Mouse (Mus musculus) common myeloid progenitor, adult 5-6 weeks (primary cell): ENCODE measurements around the gene Kin. TPM values are rescaled to one million over a fixed set of nuclear protein-coding genes. Genes with fewer than 3 reads are reported as not detected.

Source experiments
- ATAC-seq: replicated peaks from 2 replicates; pipeline ENCODE4 v1.8.0; 2016; ENCODE audit warnings: low read depth, mild to moderate bottlenecking, moderate TSS enrichment, inconsistent platforms; ENCODE audit not compliant: poor library complexity, severe bottlenecking
- total RNA-seq: library from RNA; stranded (forward); fragments of 200-1000, 187-1606 nt; gene quantifications from 2 replicates; pipeline ENCODE4 v1.2.3, GENCODE M21; 2017

Kin gene
- total RNA-seq, 1 experiment from 2014 or later = 34.5 TPM

- ATAC-seq = peak; percentile 94
These were observed 20.8 kb downstream of the Kin start for GRCm38 (mm10) chr2:10101180-10101579.

- ATAC-seq = no peak
These were observed 28.3 kb downstream of the Kin start for GRCm38 (mm10) chr2:10108535-10109189.

GRCm38 (mm10) chr2:10118751-10119150 lies 38.4 kb downstream of the Kin start:
- ATAC-seq = no peak

- ATAC-seq = no peak
These were observed 38.9 kb downstream of the Kin start for GRCm38 (mm10) chr2:10119276-10119675.

- no peak for ATAC-seq
These were observed 41.4 kb downstream of the Kin start for GRCm38 (mm10) chr2:10121826-10122225.

- no peak for ATAC-seq
These were observed 45.7 kb downstream of the Kin start for GRCm38 (mm10) chr2:10126122-10126521.

GRCm38 (mm10) chr2:10127471-10127870 lies 47.1 kb downstream of the Kin start:
- no peak for ATAC-seq

- ATAC-seq = no peak
These were observed 48.2 kb downstream of the Kin start for GRCm38 (mm10) chr2:10128571-10128970.

- ATAC-seq = no peak
These were observed 50.1 kb downstream of the Kin start for GRCm38 (mm10) chr2:10130341-10130990.

- ATAC-seq = no peak
These were observed 50.9 kb downstream of the Kin start, which contains the start of gene Itih2 for GRCm38 (mm10) chr2:10131296-10131695. Itih2 (minus strand) TSS chr2:10131396.

GRCm38 (mm10) chr2:10132128-10132527 lies 51.7 kb downstream of the Kin start:
- no peak for ATAC-seq

- ATAC-seq = no peak
These were observed 53.5 kb downstream of the Kin start for GRCm38 (mm10) chr2:10133941-10134340.

GRCm38 (mm10) chr2:10137320-10137719 lies 56.9 kb downstream of the Kin start:
- no peak for ATAC-seq

GRCm38 (mm10) chr2:10140456-10140855 lies 60.1 kb downstream of the Kin start:
- ATAC-seq = no peak

Other genes with a start within 250 kb of the Kin start
- not detected in 2 replicates for gene 4930412O13Rik, start 199.3 kb upstream of the Kin start, total RNA-seq
- not detected in 2 replicates for gene 9230102O04Rik, start 191.1 kb upstream of the Kin start, total RNA-seq
- 0.24 and 1.1 TPM in 2 replicates for gene Gata3, start 190.6 kb upstream of the Kin start, total RNA-seq
- 11.7 and 13.8 TPM in 2 replicates for gene Taf3, start 32.0 kb upstream of the Kin start, total RNA-seq
- gene Atp5c1, start 83 bp upstream of the Kin start, total RNA-seq = 446 and 456 TPM in 2 replicates
- gene Itih2, start 50.8 kb downstream of the Kin start, total RNA-seq = not detected in 2 replicates
- 17.2 and 19.9 TPM in 2 replicates for gene Itih5, start 73.0 kb downstream of the Kin start, total RNA-seq